Mouse (Mus musculus) cerebellum, adult 2 months (tissue): ENCODE data around the gene Ctdsp2.

Experiments used
- CTCF ChIP-seq: fragments of 200-500 bp; IDR thresholded peaks from 2 replicates; pipeline ENCODE4 v1.5.1; 2011; ENCODE audit warnings: low read depth, mild to moderate bottlenecking, control low read depth, low read length, moderate library complexity, borderline replicate concordance; ENCODE audit not compliant: insufficient read depth
- POLR2A ChIP-seq: fragments of 200-500 bp; IDR thresholded peaks from 2 replicates; pipeline ENCODE4 v1.6.1; 2011; ENCODE audit warnings: low read length, control low read depth, borderline replicate concordance; ENCODE audit not compliant: insufficient read depth

DNA sequence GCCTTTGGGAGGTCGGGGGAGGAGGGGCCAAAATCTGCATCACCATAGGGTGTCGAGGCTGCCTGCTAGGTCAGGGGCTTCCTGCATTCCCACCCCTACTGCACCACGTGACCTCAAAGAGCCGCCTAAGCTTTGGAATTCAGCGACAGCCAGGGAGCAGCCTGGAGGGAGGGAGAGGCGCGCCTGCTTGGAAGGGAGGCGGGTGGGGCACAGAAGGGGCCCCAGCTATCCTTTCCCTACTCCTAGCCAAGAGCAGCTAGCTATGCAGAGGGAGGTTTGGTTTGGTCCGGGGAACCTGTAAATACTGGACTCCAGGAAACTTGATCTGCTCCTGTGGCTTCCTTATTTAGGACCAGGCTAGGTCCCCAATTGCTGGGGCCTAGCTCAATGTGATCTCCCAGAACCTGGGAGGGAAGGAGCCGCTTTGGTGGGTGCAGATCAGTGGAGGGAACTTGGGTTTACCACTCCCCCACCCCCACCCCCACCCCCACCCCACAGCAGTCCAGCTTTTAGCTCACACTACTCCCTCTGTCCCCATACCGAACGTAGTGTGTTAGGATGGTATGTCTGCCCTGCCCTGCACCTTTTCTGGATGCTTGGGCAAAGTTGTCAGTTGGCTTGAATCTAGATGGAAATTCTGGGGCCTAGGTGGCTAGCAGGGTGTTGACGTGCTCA is 6.3 kb upstream of the Ctdsp2 start:
- TF ChIP-seq CTCF = no peak
- TF ChIP-seq POLR2A = no peak
